Comparison of ENCODE assay signal across 8 mouse cellular contexts in genomic region chr1:81316403-81316994, GRCm38 (mm10).
A peak's percentile ranks its signal among the peaks of the same experiment; 100 is the strongest.
DNase-seq lines count a peak whose midpoint lies in the region; ATAC-seq lines count a peak whose summit lies in the region.

No protein-coding gene starts in this region.

- H3K27me3 ChIP-seq in heart, embryonic 10.5 days (ENCODE audit: insufficient read depth, poor library complexity, severe bottlenecking), result no peaks in the 10 kb centered on the region
- H3K27me3 ChIP-seq in heart, embryonic 11.5 days (ENCODE audit: control insufficient read depth, insufficient read depth, low read length), result no peaks in the 10 kb centered on the region
- H3K27me3 ChIP-seq in midbrain, embryonic 16.5 days (ENCODE audit: control insufficient read depth, insufficient read depth, low read depth, low read length), result no peaks in the 10 kb centered on the region

- H3K36me3 ChIP-seq in heart, embryonic 10.5 days, result no peaks in the 10 kb centered on the region
- H3K36me3 ChIP-seq in heart, embryonic 11.5 days (ENCODE audit: control insufficient read depth, insufficient read depth, low read length), result no peaks in the 10 kb centered on the region
- no peaks in the 10 kb centered on the region for H3K36me3 ChIP-seq in midbrain, embryonic 16.5 days (ENCODE audit: control insufficient read depth, insufficient read depth, low read length)

- peak; percentile 85 for DNase-seq in heart, embryonic 10.5 days (ENCODE audit: low spot score)
- DNase-seq in cerebellum, adult 9-10 months, result peak; percentile 71
- DNase-seq in frontal cortex, postnatal 14 days (ENCODE audit: low spot score in 2 of 2), result peak; percentile 43 to 75
- DNase-seq in kidney, adult 18-20 months, result peak; percentile 66
- DNase-seq in left cerebral cortex, postnatal 4 days, result peak; percentile 78
- peak; percentile 58 for DNase-seq in telencephalon, adult 2 months (ENCODE audit: low read depth, low spot score)

- 61% methylated on average over 9 of the region's 9 CpGs for WGBS in heart, embryonic 10.5 days
- 55% methylated on average over 9 of the region's 9 CpGs for WGBS in heart, embryonic 11.5 days (ENCODE audit: insufficient replicate concordance)
- 54% methylated on average over 9 of the region's 9 CpGs for WGBS in midbrain, embryonic 16.5 days

- intact Hi-C loops in left cerebral cortex, postnatal 4 days (cut with DNase I), result loop anchor here (2.0 to 5.0 kb wide), 3 partner anchors 976 to 1326 kb away; no protein-coding TSS in a partner anchor

- no peak overlapping the region for H3K27ac ChIP-seq in heart, embryonic 10.5 days
- no peak overlapping the region for H3K27ac ChIP-seq in heart, embryonic 11.5 days (ENCODE audit: low read depth, low read length)
- H3K27ac ChIP-seq in midbrain, embryonic 16.5 days (ENCODE audit: low read length), result no peak overlapping the region

- H3K9ac ChIP-seq in heart, embryonic 11.5 days (ENCODE audit: low read depth, low read length), result no peak overlapping the region
- no peak overlapping the region for H3K9ac ChIP-seq in midbrain, embryonic 16.5 days (ENCODE audit: low read depth, low read length)

- no peak for ATAC-seq in heart, embryonic 11.5 days (replicated peaks; ENCODE audit: insufficient number of reproducible peaks, low FRiP score, low TSS enrichment)
- peak; percentile 86 for ATAC-seq in midbrain, embryonic 16.5 days

- no peaks in the 10 kb centered on the region for H3K4me1 ChIP-seq in heart, embryonic 10.5 days
- H3K4me1 ChIP-seq in heart, embryonic 11.5 days (ENCODE audit: control insufficient read depth, insufficient read depth, low read length), result no peaks in the 10 kb centered on the region
- peaks cover 6% of the 10 kb centered on the region for H3K4me1 ChIP-seq in midbrain, embryonic 16.5 days (ENCODE audit: control insufficient read depth, insufficient read depth, low read length)

- H3K4me2 ChIP-seq in heart, embryonic 11.5 days, result no peak overlapping the region
- H3K4me2 ChIP-seq in midbrain, embryonic 16.5 days (ENCODE audit: low read length), result no peak overlapping the region

- H3K4me3 ChIP-seq in heart, embryonic 10.5 days, result no peak overlapping the region
- H3K4me3 ChIP-seq in heart, embryonic 11.5 days (ENCODE audit: low read depth, low read length), result no peak overlapping the region
- H3K4me3 ChIP-seq in midbrain, embryonic 16.5 days (ENCODE audit: low read depth, low read length), result no peak overlapping the region

- no peaks in the 10 kb centered on the region for H3K9me3 ChIP-seq in heart, embryonic 10.5 days
- H3K9me3 ChIP-seq in heart, embryonic 11.5 days (replicated peaks; ENCODE audit: control insufficient read depth, low read length), result no peaks in the 10 kb centered on the region
- H3K9me3 ChIP-seq in midbrain, embryonic 16.5 days (replicated peaks; ENCODE audit: control insufficient read depth, low read length, poor library complexity, severe bottlenecking), result no peaks in the 10 kb centered on the region
